Mouse (Mus musculus): ENCODE data around the gene Kcnc3.

Gene Kcnc3

DNA sequence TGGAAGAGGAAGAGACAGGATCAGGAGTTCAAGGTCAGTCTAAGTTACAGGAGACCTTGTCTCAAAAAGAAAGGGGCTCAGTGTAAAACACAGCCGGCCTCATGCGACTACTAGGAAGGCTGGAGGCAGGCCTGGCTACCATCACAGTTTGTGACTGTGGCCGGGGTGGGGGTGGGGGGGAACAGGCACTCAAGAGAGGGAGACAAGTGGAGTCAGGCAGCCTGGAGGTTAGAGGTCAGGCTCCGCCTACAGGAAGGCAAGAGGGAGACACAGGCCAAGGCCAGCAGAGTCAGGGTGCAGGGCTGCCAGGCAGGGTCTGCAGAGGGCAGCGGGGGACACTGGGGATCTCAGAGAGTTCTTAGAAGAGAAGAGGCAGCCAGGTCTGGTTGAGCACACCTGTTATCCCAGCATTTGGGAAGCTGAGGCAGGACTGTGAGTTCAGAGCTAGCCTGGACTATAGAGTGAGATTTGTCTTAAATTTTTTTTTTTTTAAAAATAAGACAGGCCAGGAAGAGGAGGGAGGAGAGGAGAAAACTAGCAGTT lies 6.6 kb downstream of the Kcnc3 start:
- DNase-seq (ENCODE audit: low spot score in 2 of 2), result no peak

DNA sequence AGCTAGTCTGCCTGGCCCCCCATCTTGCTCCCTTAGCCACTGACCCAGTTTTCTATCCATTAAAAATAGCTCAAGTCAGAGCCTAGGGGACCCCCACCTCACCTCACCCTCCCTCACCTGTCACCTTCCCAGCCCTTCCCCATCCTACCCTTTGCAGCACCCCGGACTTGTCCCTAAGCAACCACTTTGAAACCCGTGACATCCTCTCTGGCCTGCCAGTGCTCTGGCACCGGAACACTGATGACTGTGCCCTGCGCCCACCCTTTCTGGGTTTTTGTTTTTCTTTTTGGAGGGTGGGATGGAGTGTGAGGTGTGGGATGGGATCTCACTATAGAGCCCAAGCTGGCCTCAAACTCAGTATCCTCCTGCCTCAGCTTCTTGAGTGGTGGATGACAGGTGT lies 7.2 kb downstream of the Kcnc3 start:
- DNase-seq (ENCODE audit: low spot score in 2 of 2), result no peak

DNA sequence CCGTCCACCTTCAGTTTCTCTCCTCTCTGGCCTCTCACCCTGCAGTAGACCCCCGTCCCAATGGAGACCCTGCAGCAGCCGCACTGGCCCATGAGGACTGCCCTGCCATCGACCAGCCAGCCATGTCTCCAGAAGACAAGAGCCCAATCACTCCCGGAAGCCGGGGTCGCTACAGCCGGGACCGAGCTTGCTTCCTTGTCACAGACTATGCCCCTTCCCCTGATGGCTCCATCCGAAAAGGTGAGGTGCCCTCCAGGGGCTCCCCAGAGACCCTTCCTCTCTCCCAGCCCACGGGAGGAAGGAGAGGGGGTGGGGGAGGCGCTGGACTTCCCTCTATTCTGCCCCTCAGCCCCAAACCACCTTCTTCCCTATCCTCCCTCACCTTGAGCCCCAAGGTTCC lies 7.9 kb downstream of the Kcnc3 start:
- no peak for DNase-seq (ENCODE audit: low spot score in 2 of 2)

DNA sequence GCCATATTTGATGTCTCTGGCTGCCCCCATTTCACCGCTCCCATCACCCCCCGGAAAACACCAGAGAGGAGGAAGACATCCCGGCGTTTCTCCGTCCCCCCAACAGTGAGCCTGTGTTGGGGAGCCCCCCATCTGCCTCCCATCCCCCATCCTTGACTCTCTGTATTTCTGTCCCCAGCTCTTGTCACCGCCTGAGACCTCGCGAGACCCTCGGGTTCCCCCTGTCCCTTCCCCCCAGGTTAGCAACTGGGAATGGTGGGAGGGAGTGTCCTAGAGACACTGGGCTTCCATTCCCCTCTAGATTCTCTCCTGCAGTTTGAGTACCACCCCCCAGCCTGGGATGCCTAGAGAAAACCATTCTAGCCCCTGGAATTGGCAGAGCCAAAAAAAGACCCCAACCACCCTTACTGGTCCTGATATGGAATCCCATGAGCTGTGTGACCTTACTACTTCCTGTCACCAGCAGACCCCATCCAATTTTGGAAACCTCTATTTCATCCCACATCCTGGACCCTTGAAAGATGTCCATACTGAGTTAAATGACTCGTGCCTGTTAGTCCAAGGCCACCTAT lies 10.3 kb downstream of the Kcnc3 start:
- DNase-seq (ENCODE audit: low spot score in 2 of 2), result no peak

DNA sequence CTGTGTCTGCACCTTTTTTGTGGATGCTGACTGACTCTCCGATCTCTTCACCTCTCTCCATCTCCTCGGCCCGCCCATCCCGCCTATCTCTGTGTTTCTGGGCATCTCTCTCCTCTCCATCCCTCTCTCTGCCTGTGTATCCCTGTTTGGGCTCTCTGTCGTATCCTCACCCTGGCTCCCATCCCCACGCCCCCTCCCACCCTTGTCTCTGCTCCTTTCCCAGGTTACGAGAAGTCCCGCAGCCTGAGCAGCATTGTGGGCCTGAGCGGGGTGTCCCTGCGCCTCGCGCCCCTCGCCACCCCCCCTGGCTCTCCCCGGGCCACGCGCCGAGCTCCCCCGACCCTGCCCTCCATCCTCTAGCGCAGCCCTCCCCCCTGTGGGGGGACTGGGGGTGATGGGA lies 11.2 kb downstream of the Kcnc3 start:
- DNase-seq (ENCODE audit: low spot score in 2 of 2), result no peak

DNA sequence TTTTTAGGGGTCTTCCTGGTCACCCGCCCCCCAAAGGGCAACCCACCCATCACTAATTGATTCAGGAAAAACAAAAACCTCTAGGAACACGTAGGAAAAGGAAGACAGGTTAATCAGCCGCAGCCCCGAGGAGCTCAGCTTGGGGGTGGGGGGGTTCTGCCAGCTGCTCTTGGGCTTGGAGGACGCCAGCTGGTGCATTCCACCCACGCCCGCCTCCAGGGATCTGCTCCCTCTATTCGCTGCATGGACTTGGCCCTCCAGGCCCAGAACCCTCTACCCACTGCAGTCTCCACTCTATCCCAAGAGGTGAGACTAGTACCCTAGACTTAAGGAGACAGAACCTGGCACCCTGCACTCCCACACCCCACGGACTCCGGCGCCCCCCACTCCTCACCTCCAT lies 12.0 kb downstream of the Kcnc3 start:
- no peak for DNase-seq (ENCODE audit: low spot score in 2 of 2)

DNA sequence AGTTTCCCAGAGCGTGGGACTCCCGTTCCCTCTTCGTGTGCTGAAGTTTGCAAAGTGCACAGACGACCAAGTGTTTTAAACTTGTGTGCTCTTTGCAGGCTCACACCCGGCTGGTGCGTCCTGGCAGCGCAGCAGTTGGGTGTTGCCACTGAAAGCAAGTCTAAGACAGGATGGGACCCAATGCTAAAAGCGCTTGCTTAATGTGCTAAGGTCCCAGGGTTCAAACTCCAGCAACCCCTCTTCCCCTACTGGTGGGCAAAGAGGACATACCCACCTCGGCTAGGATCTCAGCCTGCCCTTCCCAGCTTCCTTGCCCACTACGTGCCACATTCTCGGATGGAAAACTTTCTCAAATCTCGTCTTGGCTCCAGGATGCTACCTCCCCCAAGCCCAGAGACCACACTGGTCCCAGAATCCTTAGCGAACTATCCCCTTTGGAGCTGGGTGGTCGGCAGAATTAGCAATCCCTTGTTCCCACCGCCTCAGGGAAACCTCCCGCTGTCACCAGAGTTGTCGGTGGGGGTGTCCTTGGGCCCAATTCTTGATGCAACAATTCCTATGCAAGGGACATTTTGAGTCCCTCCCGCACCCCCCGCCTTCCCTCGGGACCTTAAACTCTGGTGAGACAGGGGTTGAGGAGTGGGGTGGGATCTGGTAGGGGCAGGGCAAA lies 12.9 kb downstream of the Kcnc3 start:
- DNase-seq (ENCODE audit: low spot score in 2 of 2), result no peak

DNA sequence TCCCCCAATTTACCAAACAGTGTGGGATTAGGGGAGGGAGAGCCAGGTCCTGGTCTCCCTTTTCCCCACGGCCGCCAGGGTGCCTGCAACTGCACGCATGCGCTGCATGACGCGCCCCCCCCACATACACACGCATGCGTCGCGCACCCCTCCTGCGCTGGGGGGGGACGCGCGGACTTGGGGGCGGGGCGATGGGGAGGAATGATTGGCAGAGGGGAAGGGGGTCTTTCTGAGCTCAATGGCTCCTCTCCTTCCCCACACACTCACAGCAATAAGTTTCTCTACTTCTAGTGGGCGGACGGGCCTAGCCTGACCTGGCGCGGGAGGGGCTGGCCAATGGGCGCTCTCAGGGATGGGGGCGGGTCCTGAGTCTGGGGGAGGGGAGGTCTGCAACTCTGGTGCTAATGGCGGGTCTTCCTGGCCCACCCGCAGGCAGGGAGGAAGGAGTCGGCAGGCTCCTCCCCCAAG lies 13.7 kb downstream of the Kcnc3 start:
- DNase-seq (ENCODE audit: low spot score in 2 of 2), result no peak

DNA sequence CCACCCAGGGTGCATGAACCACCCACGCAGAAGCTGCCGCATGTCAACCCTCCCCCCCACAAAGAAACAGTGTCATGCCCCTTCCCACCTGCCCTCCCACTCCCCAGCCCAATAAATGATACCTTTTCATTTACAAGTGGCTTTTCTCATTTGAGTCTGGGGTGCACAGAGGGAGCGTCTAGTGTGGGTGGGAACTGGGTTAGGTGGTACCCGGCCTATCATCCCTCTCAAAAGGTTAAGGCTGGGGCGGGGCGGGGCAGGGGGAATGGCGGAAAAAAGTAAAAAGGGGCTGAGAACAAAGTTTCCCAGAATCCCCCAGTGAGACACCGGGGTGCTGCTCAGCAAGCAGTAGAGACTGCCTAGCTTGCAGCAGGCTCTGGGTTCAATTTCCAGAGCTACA lies 14.2 kb downstream of the Kcnc3 start:
- no peak for DNase-seq (ENCODE audit: low spot score in 2 of 2)

DNA sequence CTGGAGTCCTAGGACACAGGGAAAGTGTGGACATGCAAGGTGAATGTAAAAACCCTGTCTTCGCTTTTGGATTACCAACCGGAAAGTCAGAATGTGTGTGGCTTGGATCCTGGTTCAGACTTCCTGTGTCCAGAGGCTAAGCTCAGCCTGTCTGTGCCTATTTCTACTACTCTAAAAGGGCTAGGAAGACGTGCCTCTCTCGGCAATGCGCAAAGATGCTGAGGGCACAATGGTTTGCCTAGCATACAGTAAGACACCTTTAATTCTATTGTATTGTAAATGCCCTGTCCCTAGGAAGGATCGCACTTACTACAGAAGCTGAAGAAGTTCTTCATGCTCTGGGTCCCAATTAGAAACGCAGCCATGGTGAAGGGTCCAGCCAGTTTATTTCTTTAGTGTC lies 15.0 kb downstream of the Kcnc3 start:
- DNase-seq (ENCODE audit: low spot score in 2 of 2), result no peak

DNA sequence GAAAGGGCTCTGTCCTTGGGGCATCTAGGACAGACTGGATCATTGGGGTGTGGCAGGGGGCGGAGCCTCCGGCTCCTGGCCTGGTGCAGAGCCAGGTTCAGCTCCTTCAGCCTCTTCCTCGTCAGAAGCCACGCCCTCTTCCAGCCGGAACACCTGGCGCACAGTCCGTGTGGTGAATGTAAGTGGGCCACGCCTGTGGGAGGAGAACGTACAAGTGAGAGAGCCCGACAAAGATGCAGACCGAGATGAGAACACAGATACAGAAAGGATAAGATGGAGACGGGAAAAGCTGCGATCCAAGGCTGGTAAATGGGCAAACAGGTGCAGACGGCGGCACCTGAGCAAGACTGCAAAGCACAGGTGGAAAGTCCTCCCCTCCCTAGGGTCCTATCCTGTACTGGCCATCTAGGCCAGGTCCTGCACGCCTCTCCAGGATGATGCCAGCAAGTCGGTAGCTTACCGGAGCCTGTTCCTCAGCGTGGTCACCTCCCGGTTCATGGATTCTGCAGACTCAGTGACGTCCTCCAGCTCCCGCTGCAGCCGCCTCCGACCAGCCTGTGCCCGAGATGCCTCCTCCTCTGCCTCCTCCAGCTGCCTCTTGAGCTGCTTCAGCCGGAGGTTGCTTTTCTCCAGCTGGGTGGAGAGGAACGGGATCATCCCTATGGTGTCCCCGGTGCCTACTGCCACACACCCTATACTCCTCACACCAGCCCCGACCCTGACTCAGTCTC lies 15.9 kb downstream of the Kcnc3 start:
- no peak for DNase-seq (ENCODE audit: low spot score in 2 of 2)

DNA sequence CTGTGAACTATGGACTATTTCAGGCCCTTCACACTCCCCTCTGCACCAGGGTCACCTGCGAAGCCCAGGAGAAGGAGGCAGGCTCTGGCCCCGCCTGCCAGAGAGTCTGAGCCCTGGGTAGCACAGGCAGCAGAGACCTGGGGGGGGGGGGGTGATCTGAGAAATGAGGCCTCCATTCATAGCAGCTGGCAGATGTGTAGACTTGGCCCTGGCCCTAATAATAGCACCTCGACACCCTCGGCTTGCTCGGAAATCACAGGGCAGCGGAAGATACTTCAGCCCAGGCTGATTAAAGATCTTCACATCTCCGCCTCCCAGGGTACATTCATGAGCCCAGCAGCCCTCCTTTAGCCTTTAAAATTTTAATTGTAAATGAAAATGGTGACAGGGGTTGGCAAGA lies 21.7 kb downstream of the Kcnc3 start:
- DNase-seq (ENCODE audit: low spot score in 2 of 2), result no peak

DNA sequence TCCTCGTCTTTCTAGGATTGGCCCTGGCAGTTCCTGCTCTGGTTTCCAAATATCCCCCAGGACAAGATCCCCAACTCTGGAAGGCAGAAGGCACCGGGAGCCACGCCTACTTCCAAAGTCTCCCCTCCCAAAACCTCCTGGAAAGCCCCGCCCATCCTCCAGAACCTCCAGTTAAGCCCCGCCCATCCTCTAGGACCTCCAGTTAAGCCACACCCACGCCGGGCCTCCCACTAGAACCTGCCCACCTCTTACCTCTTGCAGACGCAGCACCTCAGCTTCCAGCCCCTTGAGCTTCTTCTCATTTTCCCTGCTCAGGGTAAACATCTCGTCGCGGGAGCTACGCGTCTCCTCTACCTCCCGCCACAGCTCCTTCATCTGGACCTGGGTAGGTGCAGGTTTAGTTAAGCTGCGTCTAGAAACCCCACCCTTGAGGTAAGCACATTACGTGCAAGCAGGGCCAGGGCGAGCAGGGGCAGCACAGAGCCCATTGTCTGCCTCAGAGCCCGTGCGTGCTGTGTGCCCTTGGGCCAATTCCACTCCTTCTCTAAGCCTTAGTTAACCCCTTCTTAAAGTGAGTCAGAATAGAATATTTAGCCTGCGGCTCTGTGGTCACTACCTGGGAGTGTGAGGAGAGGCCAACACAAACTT lies 23.7 kb downstream of the Kcnc3 start:
- DNase-seq (ENCODE audit: low spot score in 2 of 2), result no peak

DNA sequence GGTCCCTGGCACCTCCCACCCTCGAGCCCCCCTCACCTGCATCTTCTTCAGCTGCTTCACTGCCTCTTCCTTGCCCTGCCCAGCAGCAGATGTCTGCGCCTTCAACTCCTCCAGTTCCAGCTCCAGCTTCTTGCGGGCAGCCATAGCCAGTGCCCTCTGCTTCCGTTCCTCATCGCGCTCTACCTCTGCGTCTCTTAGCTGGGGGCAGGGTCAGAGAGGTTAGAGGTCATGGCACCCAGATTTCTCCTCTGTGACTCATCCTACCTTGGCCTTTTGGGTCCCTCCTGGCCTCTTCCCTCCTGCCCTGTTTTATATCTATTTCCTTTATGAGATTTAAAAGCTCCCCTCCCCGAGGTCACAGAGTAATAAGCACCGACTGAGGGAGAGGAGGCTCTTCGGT lies 24.8 kb downstream of the Kcnc3 start:
- DNase-seq (ENCODE audit: low spot score in 2 of 2), result no peak

DNA sequence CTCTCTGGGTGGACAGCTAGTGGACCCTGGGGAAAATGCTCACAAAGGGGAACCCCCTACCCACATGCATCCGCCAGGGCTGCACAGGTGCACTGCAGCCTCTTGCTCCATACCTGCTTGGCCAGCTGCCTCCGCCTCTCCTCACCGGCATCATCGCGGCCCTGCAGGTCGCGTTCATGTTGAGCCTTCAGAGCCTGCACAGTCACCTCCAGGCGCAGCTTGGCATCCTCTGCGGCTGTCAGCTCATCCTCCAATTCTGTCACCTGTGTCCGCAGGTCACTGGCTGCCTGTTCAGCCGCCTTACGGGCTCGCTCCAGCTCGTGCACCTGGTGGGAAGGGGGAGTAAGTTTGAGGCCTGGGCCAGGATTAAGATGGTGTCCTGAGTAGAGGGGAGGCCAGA lies 25.5 kb downstream of the Kcnc3 start:
- no peak for DNase-seq (ENCODE audit: low spot score in 2 of 2)

DNA sequence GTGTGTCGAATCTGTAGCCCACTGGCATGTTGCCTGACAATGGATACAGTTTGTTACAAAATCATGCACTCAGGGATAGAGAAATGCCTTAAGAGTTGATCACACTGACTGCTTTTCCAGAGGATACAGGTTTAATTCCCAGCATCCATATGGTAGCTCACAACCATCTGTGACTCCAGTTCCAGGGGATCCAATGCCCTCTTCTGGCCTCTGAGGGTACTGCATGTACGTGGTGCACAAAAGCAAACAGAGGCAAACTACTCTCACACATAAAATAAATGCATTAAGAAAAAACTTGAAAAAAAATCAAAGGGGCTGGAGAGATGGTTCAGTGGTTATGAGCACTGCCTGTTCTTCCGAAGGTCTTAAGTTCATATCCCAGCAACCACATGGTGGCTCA lies 26.6 kb downstream of the Kcnc3 start:
- DNase-seq (ENCODE audit: low spot score in 2 of 2), result no peak

DNA sequence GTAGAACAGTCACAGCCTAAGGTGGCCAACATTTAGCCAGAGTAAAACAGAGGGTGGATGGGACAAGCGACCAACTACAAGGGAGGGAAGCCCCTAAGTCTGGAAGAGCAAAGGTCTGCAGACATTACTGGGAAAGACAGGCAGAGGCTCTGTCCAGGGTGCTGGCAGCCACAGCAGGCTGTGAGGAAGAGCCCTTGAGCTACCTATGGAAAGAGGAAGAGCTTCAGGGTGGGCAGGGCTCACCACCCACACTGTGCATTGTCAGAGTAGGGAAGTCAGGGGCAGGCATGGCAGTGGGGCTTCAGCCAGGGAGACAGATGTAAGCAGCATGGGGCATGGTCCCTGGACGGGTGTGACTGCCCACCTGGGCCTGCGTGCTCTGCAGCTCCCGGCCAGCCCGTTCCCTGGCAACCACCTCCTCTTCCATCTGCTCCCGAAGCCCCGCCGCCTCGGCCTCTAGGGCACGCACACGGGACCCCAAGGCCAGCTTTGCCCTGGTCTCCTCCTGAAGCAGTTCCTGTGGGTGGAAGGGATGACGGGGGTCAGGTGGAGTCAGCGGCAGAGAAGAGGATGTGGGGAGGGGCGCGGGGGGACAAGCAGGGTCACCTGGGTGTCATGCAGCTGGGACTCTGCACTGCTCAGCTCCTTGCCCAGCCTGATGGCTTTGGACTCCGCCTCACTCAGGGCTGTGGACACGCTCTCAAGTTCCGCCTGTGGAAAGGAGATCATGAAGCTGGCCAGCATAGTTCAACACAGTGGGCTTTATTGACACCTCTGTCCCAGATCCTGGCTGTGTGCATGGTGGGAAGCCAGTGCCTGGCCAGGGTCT lies 33.5 kb downstream of the Kcnc3 start:
- DNase-seq (ENCODE audit: low spot score in 2 of 2), result no peak

DNA sequence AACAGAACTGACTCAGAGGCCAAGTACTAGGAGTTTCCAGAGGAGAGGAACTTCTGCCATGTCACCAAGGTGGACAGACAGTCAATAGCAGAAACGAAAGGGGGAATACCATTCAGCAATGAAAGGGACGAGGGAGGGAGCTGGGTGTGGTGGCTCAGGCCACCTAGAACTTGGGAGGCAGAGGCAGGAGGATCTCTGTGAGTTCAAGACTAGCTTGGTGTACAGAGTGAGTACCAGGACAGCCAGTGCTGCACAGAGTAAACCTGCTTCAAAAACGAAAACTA lies 34.0 kb downstream of the Kcnc3 start:
- no peak for DNase-seq (ENCODE audit: low spot score in 2 of 2)

DNA sequence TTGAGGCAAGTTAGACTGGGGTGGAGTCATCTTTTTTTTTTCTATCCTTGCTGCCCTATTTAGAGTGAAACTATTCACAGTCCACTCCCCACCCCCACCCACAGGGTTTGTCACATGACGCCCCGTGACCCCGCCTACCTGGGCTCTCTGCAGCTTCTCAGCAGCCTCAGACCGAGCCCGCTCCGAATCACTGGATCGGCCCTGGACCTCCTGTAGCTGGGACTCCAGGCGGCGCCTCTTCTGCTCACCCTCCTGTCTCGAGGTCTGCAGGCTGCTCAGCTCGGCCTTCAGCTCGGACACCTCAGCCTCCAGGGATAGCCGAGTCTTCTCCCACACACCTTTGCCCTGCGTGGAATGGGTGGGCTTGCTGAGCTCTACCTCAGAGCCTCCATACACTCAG lies 34.4 kb downstream of the Kcnc3 start:
- no peak for DNase-seq (ENCODE audit: low spot score in 2 of 2)

DNA sequence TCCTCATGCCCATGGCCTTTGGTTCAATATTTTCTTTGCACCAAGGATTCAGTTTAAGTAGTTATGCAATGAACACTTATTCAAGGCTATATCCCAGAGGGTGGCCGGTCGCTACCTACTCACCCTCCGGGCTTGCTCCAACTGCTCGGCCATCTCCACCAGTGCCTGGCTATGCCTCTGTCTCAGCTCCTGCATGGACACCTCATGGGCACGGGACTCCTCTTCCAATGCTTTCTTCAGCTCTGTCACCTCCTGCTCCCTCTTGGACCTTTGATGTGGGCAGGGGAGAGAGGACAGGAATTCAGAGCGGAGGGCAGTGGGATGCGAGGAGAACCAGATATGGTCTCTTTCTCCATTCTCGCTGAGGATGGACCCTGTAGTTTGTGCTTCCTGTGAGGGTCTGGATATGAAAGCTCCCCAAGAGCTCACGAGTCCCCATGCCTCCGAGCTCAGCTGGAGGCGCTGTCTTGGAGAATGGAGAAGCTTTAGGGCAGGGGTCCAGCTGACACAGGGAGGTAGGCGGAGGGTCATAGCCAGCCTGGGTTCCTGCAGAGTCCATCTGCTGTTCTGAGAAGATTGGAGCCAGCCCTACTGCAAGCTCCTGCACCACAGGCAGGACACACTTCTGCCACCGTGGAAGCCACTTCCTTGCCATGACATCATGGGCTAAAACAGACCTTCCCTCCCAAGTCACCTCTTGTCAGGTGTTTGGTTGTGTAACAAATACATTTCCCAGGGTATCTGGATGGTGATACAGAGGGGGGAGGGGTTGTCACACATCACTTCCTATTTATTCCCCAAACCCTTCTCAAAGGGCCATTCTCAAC lies 35.0 kb downstream of the Kcnc3 start:
- no peak for DNase-seq (ENCODE audit: low spot score in 2 of 2)

DNA sequence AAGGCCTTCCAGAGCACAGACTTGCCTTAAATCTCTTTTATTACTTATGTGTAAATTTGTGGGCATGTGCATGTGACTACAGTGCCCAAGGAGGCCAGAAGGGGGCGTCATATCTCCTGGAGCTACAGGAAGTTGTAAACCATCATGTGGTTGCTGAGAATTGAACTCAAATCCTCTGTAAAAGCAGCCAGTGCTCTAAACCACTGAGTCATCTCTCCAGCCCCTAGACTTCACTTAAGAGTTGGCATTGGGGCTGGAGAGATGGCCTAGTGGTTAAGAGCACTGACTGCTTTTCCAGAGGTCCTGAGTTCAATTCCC lies 35.6 kb downstream of the Kcnc3 start:
- DNase-seq (ENCODE audit: low spot score in 2 of 2), result no peak

All from thymus, postnatal 10 days (tissue).